Mouse (Mus musculus) intestine, embryonic 14.5 days (tissue): ENCODE data around the gene Tamm41. TPM values are rescaled to one million over a fixed set of nuclear protein-coding genes. Genes with fewer than 3 reads are reported as not detected.
A peak's percentile ranks its signal among the peaks of the same experiment; 100 is the strongest.

Source experiments
- ATAC-seq: fragments of 200-750 bp; cut with Nextera tagmentation; replicated peaks from 2 replicates; pipeline ENCODE4 v1.8.0; 2017; ENCODE audit warnings: low read depth, moderate number of reproducible peaks, moderate TSS enrichment, moderate library complexity; ENCODE audit not compliant: low FRiP score, low TSS enrichment
- DNase-seq: peaks from one replicate; pipeline ENCODE4 v3.0.0-alpha.2; 2018; ENCODE audit warnings: low spot score
- H3K27ac ChIP-seq: fragments of 300-500 bp; sonication (generic); 2 replicates; pipeline ENCODE4 v1.5.1; 2014; ENCODE audit warnings: low read depth, mild to moderate bottlenecking, control low read depth
- H3K27me3 ChIP-seq: fragments of 300-500 bp; sonication (generic); replicated peaks from 2 replicates; pipeline ENCODE4 v1.6.1; 2014; ENCODE audit warnings: low read length, control low read depth; ENCODE audit not compliant: control insufficient read depth, insufficient read depth
- H3K36me3 ChIP-seq: fragments of 300-500 bp; sonication (generic); 2 replicates; pipeline ENCODE4 v1.6.1; 2014; ENCODE audit warnings: low read length, control low read depth; ENCODE audit not compliant: control insufficient read depth, insufficient read depth
- H3K4me1 ChIP-seq: fragments of 300-500 bp; sonication (generic); replicated peaks from 2 replicates; pipeline ENCODE4 v1.6.1; 2014; ENCODE audit warnings: low read length, control low read depth, mixed read lengths; ENCODE audit not compliant: control insufficient read depth, insufficient read depth
- H3K4me2 ChIP-seq: fragments of 300-500 bp; sonication (generic); 2 replicates; pipeline ENCODE4 v1.6.1; 2014; ENCODE audit warnings: low read length
- H3K4me3 ChIP-seq: fragments of 300-500 bp; sonication (generic); 2 replicates; pipeline ENCODE4 v1.5.1; 2014; ENCODE audit warnings: low read depth, low read length, control low read depth, mixed read lengths
- H3K9ac ChIP-seq: fragments of 300-500 bp; sonication (generic); 2 replicates; pipeline ENCODE4 v1.6.1; 2014; ENCODE audit warnings: mild to moderate bottlenecking, low read length
- H3K9me3 ChIP-seq: fragments of 300-500 bp; sonication (generic); 2 replicates; pipeline ENCODE4 v1.6.1; 2016; ENCODE audit warnings: low read length, control low read depth; ENCODE audit not compliant: control insufficient read depth
- WGBS: fragments of 180-500 bp; shearing (Covaris S2); extraction: QIAGEN DNeasy Blood & Tissue Kit; methylation state at CpG from one replicate; pipeline ENCODE4 v1.1.7; 2014; 5-methylcytosine and 5-hydroxymethylcytosine counted together
- polyA plus RNA-seq: library from polyadenylated mRNA; unstranded; fragments of >200 nt; fragmentation: Nextera tagmentation; extraction: Ambion mirVana; gene quantifications from 2 replicates; pipeline ENCODE4 v1.2.1, GENCODE M21; 2014

The Tamm41 gene
- polyA plus RNA-seq, 1 experiment from 2014 or later: 73.3 TPM

GRCm38 (mm10) chr6:114974331-114974730 is 63.3 kb downstream of the Tamm41 start:
- H3K4me1 ChIP-seq: 0 out of 2 replicates have a peak, but pooled peaks cover 4% of the 10 kb centered on the region
- DNase-seq: no peak

GRCm38 (mm10) chr6:114972988-114973387 is 64.7 kb downstream of the Tamm41 start:
- Histone ChIP-seq H3K4me1 (0 out of 2 replicates have a peak, but pooled peaks cover 4% of the 10 kb centered on the region), H3K4me2 (no peak overlapping the region), H3K9me3 (no peaks in the 10 kb centered on the region), H3K36me3 (no peaks in the 10 kb centered on the region), H3K9ac (no peak overlapping the region), H3K27ac (no peak overlapping the region), H3K4me3 (no peak overlapping the region), H3K27me3 (0 out of 2 replicates have a peak, but pooled peaks cover 4% of the 10 kb centered on the region)
- DNase-seq: no peak
- 64% methylated on average over 1 of the region's 1 CpGs for WGBS
- ATAC-seq: no peak

More at GRCm38 (mm10) chr6:114974331-114974730, 63.3 kb downstream of the Tamm41 start:
- WGBS: 100% methylated on average over 1 of the region's 1 CpGs
- Histone ChIP-seq H3K36me3 (no peaks in the 10 kb centered on the region), H3K27ac (no peak overlapping the region), H3K9ac (no peak overlapping the region), H3K4me2 (no peak overlapping the region), H3K27me3 (0 out of 2 replicates have a peak, but pooled peaks cover 1% of the 10 kb centered on the region), H3K9me3 (no peaks in the 10 kb centered on the region), H3K4me3 (no peak overlapping the region)
- ATAC-seq: no peak

- DNase-seq: no peak
- no peak for ATAC-seq
- H3K36me3 ChIP-seq: no peaks in the 10 kb centered on the region
- no peak overlapping the region for H3K4me2 ChIP-seq
- H3K9ac ChIP-seq: no peak overlapping the region
- H3K4me3 ChIP-seq: no peak overlapping the region
- no peak overlapping the region for H3K27ac ChIP-seq
- H3K4me1 ChIP-seq: 0 out of 2 replicates have a peak, but pooled peaks cover 4% of the 10 kb centered on the region
- WGBS: 66% methylated on average over 5 of the region's 5 CpGs
- 0 out of 2 replicates have a peak, but pooled peaks cover 9% of the 10 kb centered on the region for H3K27me3 ChIP-seq
- no peaks in the 10 kb centered on the region for H3K9me3 ChIP-seq
Observed at GRCm38 (mm10) chr6:114970895-114971294, 66.8 kb downstream of the Tamm41 start.

GRCm38 (mm10) chr6:114970386-114970785 is 67.3 kb downstream of the Tamm41 start:
- Histone ChIP-seq H3K27ac (no peak overlapping the region), H3K9me3 (no peaks in the 10 kb centered on the region), H3K27me3 (0 out of 2 replicates have a peak, but pooled peaks cover 9% of the 10 kb centered on the region), H3K36me3 (no peaks in the 10 kb centered on the region), H3K4me3 (no peak overlapping the region), H3K9ac (no peak overlapping the region), H3K4me1 (peaks cover 4% of the 10 kb centered on the region; the same call in 1 of the 2 replicates), H3K4me2 (no peak overlapping the region)
- 24% methylated on average over 6 of the region's 6 CpGs for WGBS
- ATAC-seq (no peak), DNase-seq (no peak)

- Histone ChIP-seq H3K4me2 (peak within 1 kb of the TSS; percentile 100), H3K9me3 (no peaks in the 10 kb centered on the region)
- under 1% methylated on average over 78 of the region's 79 CpGs for WGBS
Observed at GRCm38 (mm10) chr6:114969213-114970120, 68.2 kb downstream of the Tamm41 start, which contains the start of gene Vgll4. Gene Vgll4, minus strand, starts transcription at chr6:114969994.

GRCm38 (mm10) chr6:114968361-114969212 is 69.1 kb downstream of the Tamm41 start:
- ATAC-seq: peak; percentile 89

More at GRCm38 (mm10) chr6:114969213-114970120, 68.2 kb downstream of the Tamm41 start, which contains the start of gene Vgll4:
- ATAC-seq (peak; percentile 58), DNase-seq (peak; percentile 86)
- Histone ChIP-seq H3K4me1 (peaks cover 4% of the 10 kb centered on the region; the same call in 1 of the 2 replicates), H3K9ac (peak within 1 kb of the TSS; percentile 63), H3K36me3 (no peaks in the 10 kb centered on the region), H3K4me3 (peak within 1 kb of the TSS; percentile 70), H3K27ac (no peak within 1 kb of the TSS), H3K27me3 (0 out of 2 replicates have a peak, but pooled peaks cover 9% of the 10 kb centered on the region)

GRCm38 (mm10) chr6:114967623-114968022 is 70.1 kb downstream of the Tamm41 start:
- H3K9me3 ChIP-seq: no peaks in the 10 kb centered on the region
- H3K4me1 ChIP-seq: peaks cover 4% of the 10 kb centered on the region; the same call in 1 of the 2 replicates
- 56% methylated on average over 12 of the region's 12 CpGs for WGBS
- DNase-seq (no peak), ATAC-seq (no peak)
- H3K36me3 ChIP-seq: no peaks in the 10 kb centered on the region
- no peak overlapping the region for H3K9ac ChIP-seq
- H3K4me2 ChIP-seq: peak overlapping the region; percentile 100
- peak overlapping the region; percentile 70 for H3K4me3 ChIP-seq
- no peak overlapping the region for H3K27ac ChIP-seq
- 0 out of 2 replicates have a peak, but pooled peaks cover 9% of the 10 kb centered on the region for H3K27me3 ChIP-seq

More at GRCm38 (mm10) chr6:114968361-114969212, 69.1 kb downstream of the Tamm41 start:
- peak overlapping the region; percentile 64; the same call in 1 of the 2 replicates for H3K27ac ChIP-seq
- under 1% methylated on average over 77 of the region's 82 CpGs for WGBS
- H3K9me3 ChIP-seq: no peaks in the 10 kb centered on the region
- peak; percentile 96 for DNase-seq
- 0 out of 2 replicates have a peak, but pooled peaks cover 9% of the 10 kb centered on the region for H3K27me3 ChIP-seq
- H3K9ac ChIP-seq: peak overlapping the region; percentile 63
- peaks cover 4% of the 10 kb centered on the region; the same call in 1 of the 2 replicates for H3K4me1 ChIP-seq
- H3K4me2 ChIP-seq: peak overlapping the region; percentile 100
- H3K4me3 ChIP-seq: peak overlapping the region; percentile 70
- no peaks in the 10 kb centered on the region for H3K36me3 ChIP-seq
